Mouse (Mus musculus) embryonic fibroblast, embryonic 13.5 days (primary cell): ENCODE data around the gene Ddx23.

ENCODE experiments used
- CTCF ChIP-seq: IDR thresholded peaks from 2 replicates; pipeline ENCODE4 v1.5.1; 2011; ENCODE audit warnings: mild to moderate bottlenecking, control low read depth, low read length, moderate library complexity, borderline replicate concordance; ENCODE audit not compliant: insufficient read depth
- POLR2A ChIP-seq: IDR thresholded peaks from 2 replicates; pipeline ENCODE4 v1.6.1; 2011; ENCODE audit warnings: low read depth, mild to moderate bottlenecking, control low read depth, low read length, moderate library complexity

DNA sequence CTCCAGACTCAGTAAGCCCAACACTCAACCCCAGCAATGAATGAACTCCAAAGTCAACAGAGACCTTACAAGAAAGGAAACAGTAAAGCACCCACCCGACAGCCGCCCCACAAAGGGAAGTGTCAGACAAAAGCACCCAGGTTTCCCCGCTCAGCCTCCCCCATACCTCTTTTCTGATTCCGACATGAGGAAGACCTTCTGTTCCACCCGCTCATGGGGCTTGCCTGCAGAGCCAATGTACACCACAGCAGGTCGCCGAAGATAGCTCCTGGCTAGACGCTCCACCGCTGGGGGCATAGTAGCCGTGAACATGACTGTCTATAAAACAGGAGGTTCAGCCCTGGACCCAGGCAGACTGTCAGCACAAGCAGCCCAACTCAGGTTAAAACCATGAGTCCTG lies 15.4 kb downstream of the Ddx23 start:
- TF ChIP-seq POLR2A = no peak
- no peak for TF ChIP-seq CTCF
